Mouse (Mus musculus): ENCODE data around the gene Itga10.

- TF ChIP-seq CTCF (conservative IDR thresholded peaks at IDR 0.05; ENCODE audit: insufficient read depth, insufficient read length, low read depth, low read length) (no peak), POLR2A (IDR thresholded peaks at IDR 0.05; ENCODE audit: low read depth, low read length) (no peak)
Observed at GRCm38 (mm10) chr3:96623201-96623600, 22.2 kb upstream of the Itga10 start.
